Mouse (Mus musculus) adrenal gland, adult (tissue): Measurements from ENCODE around the gene Hsph1.

Source experiments
- DNase-seq, 2 experiments: peaks; one replicate each; pipeline ENCODE4 v3.0.0; 2022 to 2023; ENCODE audit warnings: low spot score in 1 of 2; ENCODE audit not compliant: inconsistent age in 2 of 2

The Hsph1 gene

GRCm38 (mm10) chr5:149636075-149636920 lies at the start of gene Hsph1:
Hsph1 (minus strand) TSS chr5:149636376.
- peak; percentile 99 to 100 for DNase-seq

GRCm38 (mm10) chr5:149680946-149681345 lies 44.8 kb upstream of the Hsph1 start:
- DNase-seq, result peak; percentile 32 to 69

GRCm38 (mm10) chr5:149679886-149680285 lies 43.7 kb upstream of the Hsph1 start:
- DNase-seq, result peak in 1 of 2 experiments; percentile 74

GRCm38 (mm10) chr5:149679362-149679761 lies 43.2 kb upstream of the Hsph1 start:
- DNase-seq, result peak; percentile 46 to 82

GRCm38 (mm10) chr5:149678990-149679348 lies 42.8 kb upstream of the Hsph1 start:
- no peak for DNase-seq

- DNase-seq, result peak; percentile 89 to 96
These were observed 42.2 kb upstream of the Hsph1 start, which contains the start of gene B3glct for GRCm38 (mm10) chr5:149678100-149678989. B3glct (plus strand) TSS chr5:149678230.

GRCm38 (mm10) chr5:149677196-149677595 lies 41.0 kb upstream of the Hsph1 start:
- DNase-seq, result peak in 1 of 2 experiments; percentile 22

GRCm38 (mm10) chr5:149663417-149663816 lies 27.2 kb upstream of the Hsph1 start:
- DNase-seq, result no peak

- DNase-seq, result no peak
These were observed 26.8 kb upstream of the Hsph1 start for GRCm38 (mm10) chr5:149662980-149663379.

GRCm38 (mm10) chr5:149661428-149661827 lies 25.3 kb upstream of the Hsph1 start:
- DNase-seq, result no peak

- DNase-seq, result no peak
These were observed 23.2 kb upstream of the Hsph1 start for GRCm38 (mm10) chr5:149659414-149659780.

GRCm38 (mm10) chr5:149658741-149659413 lies 22.7 kb upstream of the Hsph1 start:
- DNase-seq, result no peak

- DNase-seq, result no peak
These were observed 21.8 kb upstream of the Hsph1 start for GRCm38 (mm10) chr5:149658022-149658421.

GRCm38 (mm10) chr5:149655636-149656035 lies 19.5 kb upstream of the Hsph1 start:
- DNase-seq, result no peak

- DNase-seq, result no peak
These were observed 14.0 kb upstream of the Hsph1 start for GRCm38 (mm10) chr5:149650179-149650553.

GRCm38 (mm10) chr5:149649499-149650178 lies 13.5 kb upstream of the Hsph1 start:
- peak; percentile 68 to 77 for DNase-seq

- DNase-seq, result peak in 1 of 2 experiments; percentile 30
These were observed 12.8 kb upstream of the Hsph1 start for GRCm38 (mm10) chr5:149648895-149649406.

GRCm38 (mm10) chr5:149648196-149648595 lies 12.0 kb upstream of the Hsph1 start:
- peak in 1 of 2 experiments; percentile 45 for DNase-seq

- DNase-seq, result peak in 1 of 2 experiments; percentile 62
These were observed 11.4 kb upstream of the Hsph1 start for GRCm38 (mm10) chr5:149647367-149648115.
